Mouse (Mus musculus): ENCODE results near the gene Desi2.

GRCm38 (mm10) chr1:178209966-178210365 lies 22.7 kb downstream of the Desi2 start:
- no peak for TF ChIP-seq EP300 (IDR thresholded peaks at IDR 0.05; ENCODE audit: low read depth)
- TF ChIP-seq CTCF (IDR thresholded peaks at IDR 0.05; ENCODE audit: low read depth), result no peak
